Mouse (Mus musculus): ENCODE measurements around the gene Triobp. TPM values are rescaled to one million over a fixed set of nuclear protein-coding genes. Genes with fewer than 3 reads are reported as not detected.

Gene Triobp
- total RNA-seq, 4 experiments from 2014 or later = 10.8 to 16.3 (median 11.7) TPM

GRCm38 (mm10) chr15:78962885-78963284, 15.4 kb downstream of the Triobp start:
- DNase-seq (ENCODE audit: low spot score in 2 of 2) = peak in 1 of 2 experiments; percentile 35

- DNase-seq (ENCODE audit: low spot score in 2 of 2) = no peak
These were observed 24.1 kb downstream of the Triobp start for GRCm38 (mm10) chr15:78971626-78972025.

GRCm38 (mm10) chr15:78973950-78974349, 26.4 kb downstream of the Triobp start:
- no peak for DNase-seq (ENCODE audit: low spot score in 2 of 2)

- no peak for DNase-seq (ENCODE audit: low spot score in 2 of 2)
These were observed 30.2 kb downstream of the Triobp start for GRCm38 (mm10) chr15:78977676-78978159.

GRCm38 (mm10) chr15:78978875-78979274, 31.4 kb downstream of the Triobp start:
- peak in 1 of 2 experiments; percentile 22 for DNase-seq (ENCODE audit: low spot score in 2 of 2)

DNA sequence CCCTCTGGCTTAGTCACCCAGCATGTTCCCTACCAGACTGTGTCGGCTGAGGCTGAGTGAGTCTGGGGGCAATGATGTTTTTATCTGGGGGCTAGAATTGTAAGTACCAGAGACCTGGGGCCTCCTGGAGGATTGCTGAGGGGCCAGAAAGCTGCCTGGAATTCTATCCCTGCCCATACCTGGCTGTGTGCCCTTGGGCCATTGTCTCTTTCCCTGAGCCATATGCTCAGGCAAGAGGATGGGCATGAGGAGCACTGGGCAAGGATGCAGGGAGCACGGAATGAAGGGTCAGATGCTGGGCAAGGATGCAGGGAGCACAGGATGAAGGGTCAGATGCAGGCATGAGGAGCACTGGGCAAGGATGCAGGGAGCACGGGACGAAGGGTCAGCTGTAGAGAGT, 32.6 kb downstream of the Triobp start:
- no peak for DNase-seq (ENCODE audit: low spot score in 2 of 2)

DNA sequence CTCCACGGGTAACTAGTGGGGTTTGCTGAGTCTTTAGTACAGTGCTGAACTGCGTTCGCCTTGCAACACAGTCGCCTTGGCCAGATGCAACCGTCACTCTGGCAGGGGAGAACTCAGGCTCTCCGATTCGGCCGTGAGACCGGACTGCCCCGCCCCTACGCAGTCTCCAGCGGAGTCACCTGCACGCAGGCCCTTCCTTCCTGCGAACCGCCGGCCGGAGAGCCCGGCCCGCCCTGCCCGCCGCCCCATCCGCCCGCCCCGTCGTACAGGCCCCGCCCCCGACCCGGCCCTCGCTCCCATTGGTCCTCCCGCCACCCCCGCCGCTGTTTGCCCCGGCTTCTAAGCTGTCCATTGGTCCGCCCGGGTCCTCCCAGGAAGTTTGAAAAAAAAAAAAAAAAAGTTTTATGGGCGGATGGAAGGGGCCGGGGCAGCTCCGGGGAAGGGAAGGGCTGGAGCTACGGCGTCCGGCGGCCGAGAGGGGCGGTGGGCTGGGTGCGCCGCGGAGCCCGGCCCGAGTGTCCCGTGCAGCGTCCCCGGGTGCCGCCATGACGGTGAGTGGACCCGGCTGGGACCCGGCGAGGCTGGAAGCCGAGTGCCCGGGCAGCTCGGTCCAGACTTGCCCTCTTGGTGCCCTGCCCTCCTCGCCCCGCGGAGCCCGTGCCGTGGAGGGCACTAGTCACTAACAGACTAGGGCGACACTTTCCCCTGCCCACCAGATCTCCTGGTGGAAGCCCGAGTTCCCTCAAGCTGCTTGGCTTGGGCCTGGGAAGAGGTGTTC, 35.3 kb downstream of the Triobp start:
- peak in 1 of 2 experiments; percentile 45 for DNase-seq (ENCODE audit: low spot score in 2 of 2)

- DNase-seq (ENCODE audit: low spot score in 2 of 2) = peak in 1 of 2 experiments; percentile 33
These were observed 36.1 kb downstream of the Triobp start for GRCm38 (mm10) chr15:78983436-78984285.

DNA sequence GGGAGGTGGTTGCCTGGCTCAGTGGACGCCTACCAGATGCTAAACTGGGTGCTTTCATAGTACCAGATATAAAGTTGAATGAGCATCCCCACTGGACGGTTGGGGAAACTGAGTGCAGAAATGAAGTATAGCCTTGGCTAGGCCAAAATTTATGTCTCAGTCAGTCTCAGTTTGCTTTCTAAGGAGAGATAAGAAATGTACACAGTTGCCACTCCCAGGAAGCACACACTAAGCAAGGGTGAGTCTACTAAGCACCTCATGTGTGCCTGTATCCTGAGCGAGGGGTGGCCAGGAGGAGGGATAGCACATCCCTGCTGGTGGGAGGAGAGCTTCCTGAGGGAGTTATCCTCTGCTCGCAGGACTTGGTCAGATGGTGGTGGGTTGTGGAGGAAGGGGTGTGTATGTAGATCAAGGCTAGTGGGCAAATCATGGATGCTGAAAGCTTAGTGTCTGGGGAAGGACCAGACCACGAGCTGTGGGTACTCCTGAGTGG, 36.8 kb downstream of the Triobp start:
- no peak for DNase-seq (ENCODE audit: low spot score in 2 of 2)

- DNase-seq (ENCODE audit: low spot score in 2 of 2) = no peak
These were observed 39.2 kb downstream of the Triobp start for GRCm38 (mm10) chr15:78986536-78987220.

- DNase-seq (ENCODE audit: low spot score in 2 of 2) = peak; percentile 60 to 88
These were observed 41.0 kb downstream of the Triobp start for GRCm38 (mm10) chr15:78988499-78988971.

GRCm38 (mm10) chr15:78989152-78990092, 41.9 kb downstream of the Triobp start:
- DNase-seq (ENCODE audit: low spot score in 2 of 2) = no peak

DNA sequence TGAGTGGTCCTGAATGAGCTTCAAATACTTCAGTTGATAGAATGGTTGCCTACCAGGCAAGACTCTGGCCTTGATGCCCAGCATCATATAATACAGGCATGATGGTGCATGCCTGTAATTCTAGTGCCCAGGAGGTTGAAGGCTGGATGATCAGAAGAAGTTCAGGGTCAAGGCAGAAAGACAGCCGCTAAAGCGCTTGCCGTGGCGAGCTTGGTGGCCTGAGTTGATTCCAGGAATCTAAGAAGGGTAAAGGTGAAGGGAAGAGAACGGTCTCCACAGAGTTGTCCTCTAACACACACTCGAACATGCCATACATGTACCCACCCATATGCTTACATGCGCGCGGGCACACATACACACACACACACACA, 42.6 kb downstream of the Triobp start:
- DNase-seq (ENCODE audit: low spot score in 2 of 2) = no peak

GRCm38 (mm10) chr15:78990970-78991525, 43.5 kb downstream of the Triobp start:
- DNase-seq (ENCODE audit: low spot score in 2 of 2) = no peak

DNA sequence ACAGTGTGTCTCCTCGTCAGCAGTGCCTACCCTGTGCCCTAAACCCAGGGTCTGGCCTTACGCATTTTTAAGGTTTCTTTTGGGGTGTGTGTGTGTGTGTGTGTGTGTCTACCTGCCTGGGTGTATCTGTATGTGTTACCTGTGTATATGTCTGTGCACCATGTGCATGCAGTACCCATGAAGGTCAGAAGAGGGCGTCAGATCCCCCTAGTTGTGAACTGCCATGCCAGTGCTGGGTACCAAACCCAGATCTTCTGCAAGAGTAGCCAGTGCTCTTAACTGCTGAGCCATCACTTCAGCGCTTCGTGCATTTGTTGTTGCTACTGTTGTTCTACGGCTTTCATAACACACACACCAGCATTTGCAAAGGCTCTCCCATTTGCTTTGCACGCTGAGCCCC, 44.7 kb downstream of the Triobp start:
- no peak for DNase-seq (ENCODE audit: low spot score in 2 of 2)

- no peak for DNase-seq (ENCODE audit: low spot score in 2 of 2)
These were observed 45.4 kb downstream of the Triobp start for GRCm38 (mm10) chr15:78992925-78993324.

GRCm38 (mm10) chr15:78995916-78996315, 48.4 kb downstream of the Triobp start:
- no peak for DNase-seq (ENCODE audit: low spot score in 2 of 2)

GRCm38 (mm10) chr15:78996663-78997062, 49.1 kb downstream of the Triobp start:
- DNase-seq (ENCODE audit: low spot score in 2 of 2) = no peak

GRCm38 (mm10) chr15:78998348-78998747, 50.8 kb downstream of the Triobp start:
- DNase-seq (ENCODE audit: low spot score in 2 of 2) = no peak

DNA sequence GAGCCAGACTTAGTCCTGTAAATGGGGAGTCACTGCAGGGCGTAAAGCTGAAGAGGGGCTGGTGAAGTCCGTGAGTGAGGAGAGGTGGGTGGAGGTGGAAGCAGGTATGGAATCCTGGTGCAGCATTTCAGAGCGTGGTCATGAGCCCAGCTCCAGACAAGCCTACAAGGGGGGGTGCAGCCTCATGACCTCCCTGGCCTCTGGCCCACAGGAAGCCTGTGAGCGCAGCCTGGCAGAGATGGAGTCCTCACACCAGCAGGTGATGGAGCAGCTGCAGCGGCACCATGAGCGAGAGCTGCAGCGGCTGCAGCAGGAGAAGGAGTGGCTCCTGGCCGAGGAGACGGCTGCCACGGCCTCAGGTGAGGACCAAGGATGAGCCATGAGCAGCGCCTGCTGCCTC, 52.1 kb downstream of the Triobp start:
- no peak for DNase-seq (ENCODE audit: low spot score in 2 of 2)

All from left cerebral cortex, adult 8-10 months (tissue).